Mouse (Mus musculus) midbrain, embryonic 11.5 days (tissue): ENCODE measurements around the gene Gm26602. TPM values are rescaled to one million over a fixed set of nuclear protein-coding genes. Genes with fewer than 3 reads are reported as not detected.

Experiments used
- ATAC-seq: fragments of 200-750 bp; cut with Nextera tagmentation; 2 replicates; pipeline ENCODE4 v1.8.0; 2017; ENCODE audit warnings: moderate TSS enrichment, moderate library complexity; ENCODE audit not compliant: low FRiP score
- DNase-seq: peaks from one replicate; pipeline ENCODE4 v3.0.0; 2015; ENCODE audit warnings: low spot score; ENCODE audit errors: missing footprints
- H3K27ac ChIP-seq: fragments of 300-500 bp; sonication (generic); 2 replicates; pipeline ENCODE4 v1.5.1; 2014; ENCODE audit warnings: low read depth, low read length
- H3K27me3 ChIP-seq: fragments of 300-500 bp; sonication (generic); 2 replicates; pipeline ENCODE4 v1.6.1; 2014; ENCODE audit warnings: mild to moderate bottlenecking, low read length, moderate library complexity, mixed read lengths; ENCODE audit not compliant: control insufficient read depth, insufficient read depth
- H3K36me3 ChIP-seq: fragments of 300-500 bp; sonication (generic); 2 replicates; pipeline ENCODE4 v1.6.1; 2014; ENCODE audit warnings: mild to moderate bottlenecking, low read length, moderate library complexity, mixed read lengths; ENCODE audit not compliant: control insufficient read depth, insufficient read depth
- H3K4me1 ChIP-seq: fragments of 300-500 bp; sonication (generic); 2 replicates; pipeline ENCODE4 v1.6.1; 2014; ENCODE audit warnings: low read length; ENCODE audit not compliant: control insufficient read depth, insufficient read depth
- H3K4me2 ChIP-seq: fragments of 300-500 bp; sonication (generic); 2 replicates; pipeline ENCODE4 v1.6.1; 2014; ENCODE audit warnings: mild to moderate bottlenecking, moderate library complexity
- H3K4me3 ChIP-seq: fragments of 300-500 bp; sonication (generic); 2 replicates; pipeline ENCODE4 v1.5.1; 2014; ENCODE audit warnings: low read depth, low read length
- H3K9ac ChIP-seq: fragments of 300-500 bp; sonication (generic); 2 replicates; pipeline ENCODE4 v1.6.1; 2014; ENCODE audit warnings: low read length
- H3K9me3 ChIP-seq: fragments of 300-500 bp; sonication (generic); 2 replicates; pipeline ENCODE4 v1.6.1; 2016; ENCODE audit warnings: low read length; ENCODE audit not compliant: control insufficient read depth
- WGBS: fragments of 180-500 bp; shearing (Covaris S2); extraction: QIAGEN DNeasy Blood & Tissue Kit; methylation state at CpG from one replicate; pipeline ENCODE4 v1.1.7; 2014; 5-methylcytosine and 5-hydroxymethylcytosine counted together
- polyA plus RNA-seq: library from polyadenylated mRNA; unstranded; fragments of >200 nt; fragmentation: Nextera tagmentation; extraction: Ambion mirVana; gene quantifications from 2 replicates; pipeline ENCODE4 v1.2.1, GENCODE M21; 2014

Gene Gm26602
- polyA plus RNA-seq, 1 experiment from 2014 or later: 20.6 TPM

GRCm38 (mm10) chr10:79919251-79919849, 8.7 kb downstream of the Gm26602 start:
- Histone ChIP-seq H3K36me3 (no peaks in the 10 kb centered on the region), H3K4me1 (peaks cover 29% of the 10 kb centered on the region), H3K27ac (no peak overlapping the region), H3K4me2 (0 out of 2 replicates have a peak overlapping the region, but pooled peaks have one; percentile 1), H3K9me3 (no peaks in the 10 kb centered on the region), H3K9ac (no peak overlapping the region), H3K27me3 (peaks cover 60% of the 10 kb centered on the region), H3K4me3 (0 out of 2 replicates have a peak overlapping the region, but pooled peaks have one; percentile 1)
- ATAC-seq: no peak
- no peak for DNase-seq
- WGBS: 4% methylated on average over 21 of the region's 21 CpGs

- Histone ChIP-seq H3K9me3 (no peaks in the 10 kb centered on the region), H3K4me3 (0 out of 2 replicates have a peak overlapping the region, but pooled peaks have one; percentile 2), H3K4me1 (peaks cover 27% of the 10 kb centered on the region), H3K27ac (no peak overlapping the region), H3K27me3 (peaks cover 60% of the 10 kb centered on the region), H3K9ac (peak overlapping the region; percentile 12; the same call in 1 of the 2 replicates), H3K36me3 (no peaks in the 10 kb centered on the region), H3K4me2 (no peak overlapping the region; the same call in 1 of the 2 replicates)
- ATAC-seq: peak; percentile 39
- 15% methylated on average over 26 of the region's 26 CpGs for whole genome bisulfite sequencing
- DNase-seq: peak; percentile 91
These were observed 9.6 kb downstream of the Gm26602 start for GRCm38 (mm10) chr10:79920056-79920890.

- DNase-seq: no peak
- H3K9ac ChIP-seq: peak within 1 kb of the TSS; percentile 20
- peaks cover 25% of the 10 kb centered on the region for H3K4me1 ChIP-seq
- WGBS: 4% methylated on average over 41 of the region's 41 CpGs
- H3K27me3 ChIP-seq: peaks cover 62% of the 10 kb centered on the region
- H3K27ac ChIP-seq: no peak within 1 kb of the TSS
- peak within 1 kb of the TSS; percentile 28 for H3K4me2 ChIP-seq
- no peaks in the 10 kb centered on the region for H3K9me3 ChIP-seq
- H3K36me3 ChIP-seq: no peaks in the 10 kb centered on the region
- ATAC-seq: no peak
- H3K4me3 ChIP-seq: peak within 1 kb of the TSS; percentile 15
These were observed 10.4 kb downstream of the Gm26602 start, which contains the start of gene R3hdm4 for GRCm38 (mm10) chr10:79920958-79921535. R3hdm4 (minus strand) TSS chr10:79921208.

- H3K4me3 ChIP-seq: peak overlapping the region; percentile 15
- H3K9ac ChIP-seq: peak overlapping the region; percentile 20; the same call in 1 of the 2 replicates
- no peak for DNase-seq
- peaks cover 28% of the 10 kb centered on the region for H3K4me1 ChIP-seq
- H3K4me2 ChIP-seq: peak overlapping the region; percentile 28
- H3K27ac ChIP-seq: no peak overlapping the region
- no peak for ATAC-seq
- 3% methylated on average over 34 of the region's 34 CpGs for WGBS
- H3K36me3 ChIP-seq: no peaks in the 10 kb centered on the region
- H3K9me3 ChIP-seq: no peaks in the 10 kb centered on the region
- peaks cover 64% of the 10 kb centered on the region for H3K27me3 ChIP-seq
These were observed 10.9 kb downstream of the Gm26602 start for GRCm38 (mm10) chr10:79921572-79921971.

GRCm38 (mm10) chr10:79924998-79925784, 14.5 kb downstream of the Gm26602 start:
- H3K4me3 ChIP-seq: no peak overlapping the region
- ATAC-seq (0 out of 2 replicates have a peak, but pooled peaks have one; percentile 4), DNase-seq (peak; percentile 99)
- H3K9ac ChIP-seq: no peak overlapping the region
- H3K27ac ChIP-seq: no peak overlapping the region
- no peak overlapping the region for H3K4me2 ChIP-seq
- H3K9me3 ChIP-seq: no peaks in the 10 kb centered on the region
- H3K27me3 ChIP-seq: peaks cover 34% of the 10 kb centered on the region
- H3K4me1 ChIP-seq: peaks cover 33% of the 10 kb centered on the region
- no peaks in the 10 kb centered on the region for H3K36me3 ChIP-seq
- WGBS: 11% methylated on average over 29 of the region's 29 CpGs

GRCm38 (mm10) chr10:79925785-79926490, 15.3 kb downstream of the Gm26602 start:
- no peak for ATAC-seq
- Histone ChIP-seq H3K27ac (peak overlapping the region; percentile 25; the same call in 1 of the 2 replicates), H3K9me3 (no peaks in the 10 kb centered on the region), H3K4me1 (peaks cover 27% of the 10 kb centered on the region), H3K4me2 (peak overlapping the region; percentile 86), H3K27me3 (peaks cover 27% of the 10 kb centered on the region), H3K36me3 (no peaks in the 10 kb centered on the region), H3K9ac (peak overlapping the region; percentile 82), H3K4me3 (peak overlapping the region; percentile 89)
- peak; percentile 89 for DNase-seq
- 17% methylated on average over 14 of the region's 15 CpGs for WGBS

- peaks cover 21% of the 10 kb centered on the region for H3K4me1 ChIP-seq
- peak; percentile 76 for ATAC-seq
- peak; percentile 100 for DNase-seq
- peak within 1 kb of the TSS; percentile 86 for H3K4me2 ChIP-seq
- no peaks in the 10 kb centered on the region for H3K9me3 ChIP-seq
- peak within 1 kb of the TSS; percentile 27 for H3K27ac ChIP-seq
- H3K4me3 ChIP-seq: peak within 1 kb of the TSS; percentile 89
- peaks cover 19% of the 10 kb centered on the region for H3K27me3 ChIP-seq
- WGBS: under 1% methylated on average over 63 of the region's 63 CpGs
- no peaks in the 10 kb centered on the region for H3K36me3 ChIP-seq
- peak within 1 kb of the TSS; percentile 82 for H3K9ac ChIP-seq
These were observed 16.1 kb downstream of the Gm26602 start, which contains the start of gene Arid3a for GRCm38 (mm10) chr10:79926491-79927323. Arid3a (plus strand) TSS chr10:79927043.
